Mouse (Mus musculus) kidney, postnatal 14 days (tissue): ENCODE data around the gene Pld6.
"Not testable (repeated sequence)": the region's sequence is repeated elsewhere in the genome, so short reads cannot be mapped to it uniquely, and the experiment has no call there.

Source experiments
- DNase-seq: peaks from one replicate; pipeline ENCODE4 v3.0.0; 2022; ENCODE audit warnings: mixed read lengths

The Pld6 gene

GRCm38 (mm10) chr11:59743712-59744111, 43.7 kb downstream of the Pld6 start:
- DNase-seq, result no peak

GRCm38 (mm10) chr11:59743307-59743706, 44.1 kb downstream of the Pld6 start:
- no peak for DNase-seq

GRCm38 (mm10) chr11:59741915-59742314, 45.5 kb downstream of the Pld6 start:
- no peak for DNase-seq

GRCm38 (mm10) chr11:59739996-59740395, 47.4 kb downstream of the Pld6 start:
- no peak for DNase-seq

GRCm38 (mm10) chr11:59737250-59737649, 50.2 kb downstream of the Pld6 start:
- no peak for DNase-seq

- DNase-seq, result not testable (repeated sequence)
These were observed 51.5 kb downstream of the Pld6 start for GRCm38 (mm10) chr11:59735938-59736337.

- DNase-seq, result no peak
These were observed 53.1 kb downstream of the Pld6 start for GRCm38 (mm10) chr11:59734335-59734734.
